Mouse (Mus musculus) lung, postnatal 0 days (tissue): Measurements from ENCODE around the gene Zfp46. TPM values are rescaled to one million over a fixed set of nuclear protein-coding genes. Genes with fewer than 3 reads are reported as not detected.

Experiments used
- ATAC-seq: fragments of 200-750 bp; cut with Nextera tagmentation; 2 replicates; pipeline ENCODE4 v1.8.0; 2017; ENCODE audit warnings: moderate library complexity
- DNase-seq: peaks from one replicate; pipeline ENCODE4 v3.0.0-alpha.2; 2016; ENCODE audit warnings: low spot score
- H3K27ac ChIP-seq: fragments of 300-500 bp; sonication (generic); 2 replicates; pipeline ENCODE4 v1.5.1; 2014; ENCODE audit warnings: antibody characterized with exemption, mild to moderate bottlenecking, low read length, mixed read lengths
- H3K27me3 ChIP-seq: fragments of 300-500 bp; sonication (generic); replicated peaks from 2 replicates; pipeline ENCODE4 v1.6.1; 2014; ENCODE audit warnings: low read length, mixed read lengths; ENCODE audit not compliant: insufficient read depth
- H3K36me3 ChIP-seq: fragments of 300-500 bp; sonication (generic); 2 replicates; pipeline ENCODE4 v1.6.1; 2014; ENCODE audit warnings: low read length, mixed read lengths; ENCODE audit not compliant: insufficient read depth
- H3K4me1 ChIP-seq: fragments of 300-500 bp; sonication (generic); 2 replicates; pipeline ENCODE4 v1.6.1; 2014; ENCODE audit warnings: antibody characterized with exemption, low read depth, low read length, mixed read lengths; ENCODE audit not compliant: insufficient read depth
- H3K4me2 ChIP-seq: fragments of 300-500 bp; sonication (generic); replicated peaks from 2 replicates; pipeline ENCODE4 v1.6.1; 2014; ENCODE audit warnings: low read depth, mild to moderate bottlenecking, low read length, moderate library complexity, mixed read lengths
- H3K4me3 ChIP-seq: fragments of 300-500 bp; sonication (generic); 2 replicates; pipeline ENCODE4 v1.5.1; 2014; ENCODE audit warnings: low read depth, low read length
- H3K9ac ChIP-seq: fragments of 300-500 bp; sonication (generic); replicated peaks from 2 replicates; pipeline ENCODE4 v1.6.1; 2014; ENCODE audit warnings: low read depth, mild to moderate bottlenecking
- H3K9me3 ChIP-seq: fragments of 300-500 bp; sonication (generic); 2 replicates; pipeline ENCODE4 v1.6.1; 2016; ENCODE audit warnings: low read length, mixed read lengths
- CTCF ChIP-seq: IDR thresholded peaks from 2 replicates; pipeline ENCODE4 v1.5.1; 2016; ENCODE audit warnings: antibody characterized with exemption, mild to moderate bottlenecking
- EP300 ChIP-seq: IDR thresholded peaks from 2 replicates; pipeline ENCODE4 v1.6.1; 2016; ENCODE audit warnings: antibody characterized with exemption, mild to moderate bottlenecking, control low read depth
- WGBS: fragments of 180-500 bp; shearing (Covaris S2); extraction: QIAGEN DNeasy Blood & Tissue Kit; methylation state at CpG from one replicate; pipeline ENCODE4 v1.1.7; 2014; 5-methylcytosine and 5-hydroxymethylcytosine counted together
- polyA plus RNA-seq: library from polyadenylated mRNA; unstranded; fragments of >200 nt; fragmentation: Nextera tagmentation; extraction: Ambion mirVana; gene quantifications from 2 replicates; pipeline ENCODE4 v1.2.1, GENCODE M21; 2015

Zfp46 gene
- polyA plus RNA-seq, 1 experiment from 2014 or later = 21.0 TPM

GRCm38 (mm10) chr4:136242065-136242703, 42.3 kb upstream of the Zfp46 start:
- TF ChIP-seq CTCF (peak; percentile 72), EP300 (no peak)
- 41% methylated on average over 8 of the region's 8 CpGs for WGBS
- Histone ChIP-seq H3K4me1 (peaks cover 2% of the 10 kb centered on the region; the same call in 1 of the 2 replicates), H3K27me3 (no peaks in the 10 kb centered on the region), H3K4me2 (no peak overlapping the region), H3K9ac (no peak overlapping the region), H3K27ac (no peak overlapping the region), H3K4me3 (no peak overlapping the region), H3K36me3 (no peaks in the 10 kb centered on the region), H3K9me3 (no peaks in the 10 kb centered on the region)
- ATAC-seq (no peak), DNase-seq (peak; percentile 38)

- Histone ChIP-seq H3K27me3 (no peaks in the 10 kb centered on the region), H3K27ac (no peak overlapping the region), H3K4me3 (no peak overlapping the region), H3K36me3 (no peaks in the 10 kb centered on the region), H3K9me3 (no peaks in the 10 kb centered on the region), H3K9ac (no peak overlapping the region), H3K4me2 (no peak overlapping the region), H3K4me1 (peaks cover 7% of the 10 kb centered on the region; the same call in 1 of the 2 replicates)
- 77% methylated on average over 7 of the region's 7 CpGs for WGBS
- DNase-seq = no peak
- no peak for ATAC-seq
- no peak for TF ChIP-seq CTCF
- TF ChIP-seq EP300 = no peak
Measured at GRCm38 (mm10) chr4:136242728-136243127, 41.8 kb upstream of the Zfp46 start.

GRCm38 (mm10) chr4:136244208-136244607, 40.3 kb upstream of the Zfp46 start:
- WGBS = 66% methylated on average over 7 of the region's 7 CpGs
- Histone ChIP-seq H3K27me3 (peaks cover 8% of the 10 kb centered on the region; the same call in 1 of the 2 replicates), H3K9ac (no peak overlapping the region), H3K4me1 (peaks cover 21% of the 10 kb centered on the region), H3K9me3 (no peaks in the 10 kb centered on the region), H3K27ac (no peak overlapping the region), H3K36me3 (no peaks in the 10 kb centered on the region), H3K4me3 (no peak overlapping the region), H3K4me2 (no peak overlapping the region)
- no peak for ATAC-seq
- TF ChIP-seq EP300 (no peak), CTCF (no peak)
- DNase-seq = no peak

GRCm38 (mm10) chr4:136245681-136246080, 38.8 kb upstream of the Zfp46 start:
- Histone ChIP-seq H3K27ac (no peak overlapping the region), H3K9me3 (no peaks in the 10 kb centered on the region), H3K4me3 (no peak overlapping the region), H3K27me3 (peaks cover 8% of the 10 kb centered on the region; the same call in 1 of the 2 replicates), H3K4me1 (peaks cover 25% of the 10 kb centered on the region), H3K9ac (no peak overlapping the region), H3K4me2 (no peak overlapping the region), H3K36me3 (no peaks in the 10 kb centered on the region)
- DNase-seq (no peak), ATAC-seq (no peak)
- 52% methylated on average over 5 of the region's 5 CpGs for WGBS
- TF ChIP-seq EP300 (no peak), CTCF (no peak)

- TF ChIP-seq CTCF (no peak), EP300 (no peak)
- peak; percentile 79 for DNase-seq
- Histone ChIP-seq H3K4me1 (peaks cover 25% of the 10 kb centered on the region), H3K27me3 (peaks cover 8% of the 10 kb centered on the region; the same call in 1 of the 2 replicates), H3K9ac (no peak overlapping the region), H3K4me3 (no peak overlapping the region), H3K27ac (no peak overlapping the region), H3K9me3 (no peaks in the 10 kb centered on the region), H3K4me2 (peak overlapping the region; percentile 22), H3K36me3 (no peaks in the 10 kb centered on the region)
- peak; percentile 70 for ATAC-seq
- WGBS = 6% methylated on average over 12 of the region's 12 CpGs
Measured at GRCm38 (mm10) chr4:136246568-136246969, 37.9 kb upstream of the Zfp46 start.

GRCm38 (mm10) chr4:136247386-136247728, 37.1 kb upstream of the Zfp46 start:
- Histone ChIP-seq H3K4me2 (peak overlapping the region; percentile 95), H3K9ac (no peak overlapping the region; the same call in 1 of the 2 replicates), H3K27ac (no peak overlapping the region), H3K4me1 (peaks cover 25% of the 10 kb centered on the region), H3K9me3 (no peaks in the 10 kb centered on the region), H3K4me3 (peak overlapping the region; percentile 50), H3K36me3 (no peaks in the 10 kb centered on the region), H3K27me3 (peaks cover 8% of the 10 kb centered on the region; the same call in 1 of the 2 replicates)
- DNase-seq (no peak), ATAC-seq (peak; percentile 4; the same call in 1 of the 2 replicates)
- TF ChIP-seq EP300 (no peak), CTCF (0 out of 2 replicates have a peak, but pooled peaks have one; percentile 3)
- WGBS = 2% methylated on average over 14 of the region's 14 CpGs
